Mouse (Mus musculus) gastrocnemius, adult 2 months (tissue): ENCODE results near the gene Slc44a5. TPM values are rescaled to one million over a fixed set of nuclear protein-coding genes. Genes with fewer than 3 reads are reported as not detected.

Experiments
- DNase-seq: peaks from one replicate; pipeline ENCODE4 v3.0.0; 2022
- H3K27ac ChIP-seq: fragments of 200-600 bp; 2 replicates; pipeline ENCODE4 v1.8.1; 2022; ENCODE audit warnings: mild to moderate bottlenecking
- H3K4me3 ChIP-seq: fragments of 200-600 bp; 2 replicates; pipeline ENCODE4 v1.8.1; 2022; ENCODE audit warnings: mild to moderate bottlenecking, moderate library complexity
- CTCF ChIP-seq: fragments of 200-600 bp; IDR thresholded peaks from 2 replicates; pipeline ENCODE4 v1.8.1; 2022; ENCODE audit warnings: antibody characterized with exemption, mild to moderate bottlenecking, moderate library complexity
- intact Hi-C: fragments of 180-260 bp; cut with DNase I; formaldehyde crosslinking; loops from one replicate; pipeline ENCODE4 v1.15.1; 2025
- total RNA-seq, 2 experiments: library from RNA; stranded (reverse); gene quantifications; 2 replicates each; pipeline ENCODE4 v1.2.3; 2021

The Slc44a5 gene
- total RNA-seq, 2 experiments from 2014 or later, result 0.17 TPM; not detected in 1

DNA sequence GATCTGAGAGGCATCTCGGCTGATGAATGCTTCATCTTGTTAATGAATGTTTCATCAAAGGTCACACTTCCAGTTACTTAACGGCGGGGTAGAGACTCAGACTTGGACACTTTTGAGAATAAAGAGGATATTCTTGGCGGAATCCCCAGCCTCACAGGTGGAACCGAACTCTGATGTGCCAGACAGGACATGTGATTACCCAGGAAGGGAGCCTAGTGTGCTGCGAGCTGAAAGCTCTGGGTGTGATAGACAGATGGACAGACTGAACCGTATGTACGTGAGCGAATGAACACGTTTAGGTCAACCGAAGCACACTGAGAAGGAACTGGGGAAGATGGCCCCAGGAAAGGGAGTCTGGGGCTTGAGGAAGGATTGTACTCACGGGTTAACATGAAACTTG lies 228.6 kb downstream of the Slc44a5 start:
- no peak overlapping the region for H3K27ac ChIP-seq
- no peak for DNase-seq
- intact Hi-C loops, result no loop called here
- no peak overlapping the region for H3K4me3 ChIP-seq
- TF ChIP-seq CTCF, result no peak

DNA sequence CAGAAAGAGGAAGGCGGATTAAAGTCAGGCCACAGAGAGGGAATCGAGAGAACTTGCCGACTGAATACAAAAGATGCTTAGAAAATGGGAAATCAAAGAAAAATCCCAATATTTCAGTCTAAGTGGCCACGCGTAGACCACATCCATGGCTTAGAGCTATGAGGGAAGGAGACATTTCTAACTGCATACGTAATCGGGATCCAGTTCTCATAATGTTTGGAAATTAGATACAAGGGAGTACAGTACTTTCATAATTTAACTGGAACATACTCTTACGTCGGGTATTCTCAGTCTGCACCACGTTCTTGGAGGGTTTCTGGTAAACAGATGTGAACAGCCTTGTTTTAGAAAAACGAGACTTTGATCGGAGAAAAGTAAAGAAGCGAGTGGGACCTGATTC lies 229.1 kb downstream of the Slc44a5 start:
- H3K27ac ChIP-seq, result no peak overlapping the region
- DNase-seq, result no peak
- intact Hi-C loops, result no loop called here
- TF ChIP-seq CTCF, result no peak
- H3K4me3 ChIP-seq, result no peak overlapping the region

DNA sequence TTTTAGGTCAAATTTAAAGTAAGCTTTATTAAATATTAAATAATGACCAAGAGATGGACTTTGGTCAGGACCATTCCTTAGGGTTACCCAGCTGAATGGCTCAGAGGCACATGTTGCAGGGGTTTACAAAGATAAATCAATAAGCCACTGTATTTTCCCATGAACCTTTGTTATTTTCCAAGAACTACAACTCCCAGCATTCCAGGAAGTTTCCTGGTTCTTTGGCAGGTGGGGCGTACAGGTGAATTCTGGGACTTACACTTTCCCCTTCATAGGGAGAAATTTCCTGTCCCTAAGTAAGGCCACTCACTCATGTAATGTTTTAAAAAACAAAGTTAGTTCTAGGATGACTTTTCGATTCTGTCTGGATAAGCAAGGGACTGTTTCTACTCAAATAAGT lies 235.2 kb downstream of the Slc44a5 start:
- no peak for TF ChIP-seq CTCF
- Histone ChIP-seq H3K4me3 (no peak overlapping the region), H3K27ac (no peak overlapping the region)
- DNase-seq, result no peak
- intact Hi-C loops, result no loop called here

DNA sequence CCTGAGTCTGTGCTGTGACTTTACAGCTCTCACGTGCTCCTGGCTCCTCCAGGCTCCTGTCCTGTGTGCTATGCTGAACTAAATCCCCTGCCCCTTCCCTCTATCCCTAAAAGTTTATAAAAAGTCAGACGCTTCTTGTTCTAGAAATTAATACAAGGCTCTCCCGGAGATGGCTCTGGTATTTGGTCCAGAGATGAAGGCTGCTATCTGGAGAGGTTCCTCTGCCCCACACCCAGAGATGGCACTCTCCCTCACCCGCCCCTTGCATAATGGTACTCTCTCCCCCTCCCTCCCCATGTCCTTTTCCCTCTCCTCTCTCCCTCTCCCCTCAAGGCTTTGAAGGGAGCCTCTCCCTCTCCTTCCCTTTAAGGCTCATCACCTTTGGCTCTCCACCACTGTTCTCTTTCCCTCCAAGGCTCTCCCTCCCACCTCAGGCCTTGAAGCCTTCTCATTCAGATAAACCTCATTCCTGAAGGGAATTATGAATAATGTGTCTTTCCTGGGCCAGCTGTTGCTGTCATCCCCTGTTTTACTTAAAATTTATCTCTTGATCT lies 236.0 kb downstream of the Slc44a5 start:
- intact Hi-C loops, result no loop called here
- no peak for DNase-seq
- TF ChIP-seq CTCF, result no peak
- Histone ChIP-seq H3K4me3 (no peak overlapping the region), H3K27ac (no peak overlapping the region)

DNA sequence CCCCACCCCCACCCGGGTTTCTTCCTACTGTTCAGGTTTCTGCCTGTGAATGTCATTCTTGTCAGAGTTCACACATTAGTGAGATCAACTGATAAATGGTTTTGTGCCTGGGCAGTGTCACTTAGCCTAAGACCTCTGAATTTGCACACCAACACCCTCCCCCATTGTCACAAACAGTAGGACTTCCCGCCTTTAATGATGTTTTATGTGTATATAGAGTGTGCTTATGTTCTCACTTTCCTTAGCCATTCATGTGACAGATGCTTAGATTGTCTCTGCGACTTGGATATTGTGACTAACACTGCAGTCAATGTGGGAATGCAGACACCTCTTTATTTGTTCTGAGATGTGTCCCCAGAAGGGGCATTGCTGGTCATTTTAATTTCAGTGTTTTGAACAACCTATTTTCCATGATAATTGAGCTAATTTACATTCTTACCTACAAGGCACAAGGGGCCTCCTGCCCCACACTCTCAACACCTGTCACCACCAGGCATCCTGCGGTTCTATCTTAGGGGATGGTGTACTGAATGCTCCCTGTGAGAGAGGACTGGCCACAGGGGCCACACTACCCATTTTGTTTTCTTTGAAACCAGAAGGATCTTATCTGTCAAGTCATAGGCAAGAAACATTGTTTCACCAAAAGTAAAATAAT lies 236.7 kb downstream of the Slc44a5 start:
- no peak overlapping the region for H3K4me3 ChIP-seq
- DNase-seq, result no peak
- intact Hi-C loops, result no loop called here
- no peak for TF ChIP-seq CTCF
- H3K27ac ChIP-seq, result no peak overlapping the region

DNA sequence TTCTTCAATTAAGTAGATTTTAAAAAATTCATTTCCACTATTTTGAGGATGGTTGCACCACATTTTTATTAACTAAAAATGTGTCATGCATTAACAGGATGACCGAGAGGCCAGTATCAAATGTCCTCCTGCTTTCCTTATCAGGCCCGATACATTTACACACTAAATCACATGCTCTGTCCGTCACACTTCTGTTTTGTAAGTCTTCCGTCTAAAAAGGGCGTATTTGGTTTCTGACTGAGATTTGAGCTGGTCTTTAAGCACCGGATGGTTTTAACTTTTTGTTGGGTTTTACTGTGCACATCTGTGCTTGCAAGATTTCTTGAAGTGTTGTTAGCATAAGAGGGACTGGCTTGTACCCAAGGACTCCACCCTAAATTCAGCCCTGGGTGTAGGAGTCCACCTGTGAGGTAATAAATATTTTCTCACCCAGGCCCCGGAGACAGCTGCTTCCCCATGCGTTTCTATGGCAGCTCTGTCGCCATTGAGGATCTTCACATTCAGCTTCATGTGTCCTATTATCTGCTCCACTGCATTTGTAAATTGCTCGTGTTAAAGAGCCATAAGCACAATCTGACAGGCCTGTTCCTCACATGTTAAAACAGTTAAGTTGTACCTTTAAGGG lies 237.3 kb downstream of the Slc44a5 start:
- no peak overlapping the region for H3K27ac ChIP-seq
- DNase-seq, result no peak
- intact Hi-C loops, result no loop called here
- H3K4me3 ChIP-seq, result no peak overlapping the region
- no peak for TF ChIP-seq CTCF

DNA sequence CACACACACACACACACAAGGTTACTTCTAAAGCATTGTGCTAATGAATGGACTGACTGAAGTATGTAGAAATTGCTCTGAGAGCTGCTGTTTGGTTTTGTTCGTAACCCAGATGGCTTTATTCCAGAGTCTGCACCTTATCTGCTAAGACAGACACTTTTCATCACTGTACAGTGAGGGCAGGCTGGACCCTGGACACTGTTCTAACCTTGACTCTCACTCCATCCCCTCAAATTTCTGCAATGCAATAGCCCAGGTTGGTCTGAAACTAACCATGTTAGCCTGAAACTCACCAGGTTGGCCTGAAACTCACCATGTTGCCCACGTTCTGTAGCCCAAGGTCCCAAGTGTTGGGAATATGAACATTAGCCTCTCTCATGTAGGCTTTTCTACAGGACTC lies 239.3 kb downstream of the Slc44a5 start:
- no peak overlapping the region for H3K4me3 ChIP-seq
- intact Hi-C loops, result no loop called here
- TF ChIP-seq CTCF, result no peak
- DNase-seq, result no peak
- no peak overlapping the region for H3K27ac ChIP-seq

DNA sequence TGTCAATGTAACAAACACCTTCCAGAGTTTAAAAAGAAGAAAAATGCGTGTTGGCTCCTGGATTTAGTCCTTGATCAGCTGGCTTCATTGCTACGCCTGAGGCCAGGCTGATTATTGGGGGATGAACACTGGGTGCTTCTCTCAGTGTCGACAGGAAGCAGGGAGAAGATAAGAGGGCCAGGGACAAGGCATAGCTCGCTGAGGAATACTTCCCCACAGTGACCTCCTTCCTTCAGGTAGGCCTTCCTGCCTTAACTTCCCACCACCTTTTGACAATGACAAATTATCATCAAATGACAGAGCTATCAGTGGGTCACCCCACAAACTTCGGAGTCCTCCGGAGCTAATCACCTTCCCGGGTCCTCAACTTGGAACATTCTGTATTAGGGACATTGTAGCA lies 242.1 kb downstream of the Slc44a5 start:
- intact Hi-C loops, result no loop called here
- DNase-seq, result no peak
- no peak overlapping the region for H3K27ac ChIP-seq
- no peak overlapping the region for H3K4me3 ChIP-seq
- no peak for TF ChIP-seq CTCF

DNA sequence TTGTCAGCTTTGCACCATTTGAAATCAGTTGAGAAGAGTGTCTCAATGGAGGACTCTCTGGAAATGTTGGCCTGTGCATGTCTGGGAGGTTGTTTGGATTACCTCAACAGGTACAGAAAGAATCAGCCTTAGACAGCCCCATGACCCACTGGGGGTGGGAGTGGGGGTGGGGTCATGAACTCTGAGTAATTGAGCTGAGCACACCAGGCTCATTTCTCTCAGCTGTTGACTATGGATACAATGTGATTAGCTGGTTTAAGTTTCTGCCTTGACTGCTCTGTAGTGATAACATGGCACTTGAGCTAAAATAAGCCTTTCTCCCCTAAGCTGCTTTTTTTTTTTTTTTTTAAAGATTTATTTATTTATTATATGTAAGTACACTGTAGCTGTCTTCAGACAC lies 242.5 kb downstream of the Slc44a5 start:
- no peak for TF ChIP-seq CTCF
- Histone ChIP-seq H3K4me3 (no peak overlapping the region), H3K27ac (no peak overlapping the region)
- intact Hi-C loops, result no loop called here
- DNase-seq, result no peak

DNA sequence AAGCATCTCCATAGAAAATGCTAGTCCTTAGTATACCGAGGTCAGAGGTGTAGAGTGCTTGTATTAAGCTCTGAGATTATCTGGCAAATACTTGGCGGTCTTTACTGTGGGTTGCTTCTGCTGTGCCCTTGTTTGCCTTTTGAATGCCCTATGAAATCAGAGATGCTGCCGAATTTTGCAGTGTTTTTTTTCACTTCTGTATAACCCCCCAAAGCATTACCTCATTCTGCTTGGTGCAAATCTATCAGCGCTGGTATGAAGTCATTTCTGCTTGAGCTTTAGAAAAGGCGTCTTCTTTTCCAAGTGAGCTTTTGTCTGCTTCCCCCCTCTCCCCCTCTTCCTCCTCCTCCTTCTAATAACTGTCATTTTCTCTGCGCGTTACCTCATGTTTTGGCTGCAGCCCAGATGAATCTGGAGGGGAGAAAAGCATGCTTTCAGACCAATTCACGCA lies 248.9 kb downstream of the Slc44a5 start:
- Histone ChIP-seq H3K27ac (no peak overlapping the region), H3K4me3 (no peak overlapping the region)
- no peak for TF ChIP-seq CTCF
- intact Hi-C loops, result no loop called here
- no peak for DNase-seq

DNA sequence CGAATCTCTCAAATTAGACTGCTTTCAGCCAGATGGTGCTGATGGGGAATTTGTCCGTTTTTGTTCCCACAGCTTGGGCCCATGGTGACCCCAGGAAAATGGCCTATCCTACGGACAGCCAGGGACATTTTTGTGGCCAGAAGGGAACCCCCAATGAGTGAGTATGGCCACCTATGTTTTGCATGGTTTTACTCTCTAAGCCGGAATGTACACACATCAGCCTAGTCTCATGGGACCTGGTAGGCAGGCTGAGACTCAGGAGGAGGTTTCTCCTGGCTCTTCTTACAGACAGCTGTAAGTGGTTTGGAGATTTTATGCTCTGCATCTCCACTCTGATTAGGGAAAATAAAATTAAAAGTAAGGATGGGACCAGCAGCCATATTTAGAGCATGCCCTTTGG lies 249.5 kb downstream of the Slc44a5 start:
- TF ChIP-seq CTCF, result no peak
- intact Hi-C loops, result no loop called here
- DNase-seq, result no peak
- no peak overlapping the region for H3K27ac ChIP-seq
- no peak overlapping the region for H3K4me3 ChIP-seq

DNA sequence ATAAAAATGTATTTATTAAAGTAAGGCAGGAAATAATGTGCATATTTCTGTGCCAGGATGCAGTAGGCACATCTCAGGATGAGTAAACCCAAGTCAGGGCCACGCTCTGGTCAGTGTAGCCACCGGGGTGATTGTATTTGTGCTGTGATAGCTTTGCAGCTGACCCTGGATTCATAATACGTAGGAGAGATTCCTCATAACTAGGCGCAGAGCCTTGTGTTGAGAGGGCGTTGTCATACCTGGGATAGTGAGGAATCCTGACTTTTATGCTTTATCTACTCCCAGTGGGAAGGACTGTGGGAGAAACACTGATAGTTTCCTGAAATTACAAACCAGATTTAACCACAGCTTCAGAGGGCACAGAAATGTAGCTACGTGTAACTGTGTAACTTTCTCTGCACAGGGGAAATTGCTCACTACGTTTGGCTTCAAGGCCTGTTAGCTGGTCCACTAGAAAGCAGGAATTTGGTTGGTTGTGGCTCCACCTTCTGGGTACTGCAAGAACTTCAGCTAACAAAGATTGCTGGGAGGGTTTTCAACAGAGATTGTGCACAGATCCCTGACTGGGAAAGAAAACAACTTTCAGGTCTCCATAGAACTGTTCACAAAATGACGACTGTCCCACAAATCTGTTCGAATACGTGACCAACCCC lies 253.0 kb downstream of the Slc44a5 start:
- TF ChIP-seq CTCF, result peak; percentile 82
- intact Hi-C loops, result loop anchor here (1.0 to 5.0 kb wide), 2 partner anchors 244 to 267 kb away; no protein-coding TSS in a partner anchor
- Histone ChIP-seq H3K27ac (no peak overlapping the region), H3K4me3 (no peak overlapping the region)
- peak; percentile 44 for DNase-seq

DNA sequence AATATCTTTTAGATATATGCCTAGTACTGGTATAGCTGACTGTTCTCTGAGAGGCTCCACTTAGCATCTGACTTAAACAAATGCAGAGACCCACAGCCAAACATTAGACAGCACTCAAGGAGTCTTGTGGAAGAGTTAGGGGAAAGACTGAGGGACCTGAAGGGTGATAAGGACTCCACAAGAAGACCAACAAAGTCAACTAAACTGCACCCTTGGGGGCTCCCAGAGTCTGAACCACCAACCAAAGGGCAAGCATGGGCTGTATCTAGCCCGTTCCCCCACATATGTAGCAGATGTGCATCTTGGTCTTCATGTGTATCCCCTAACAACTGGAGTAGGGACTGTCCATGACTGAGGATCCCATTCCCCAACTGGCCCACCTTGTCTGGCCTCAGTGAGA lies 271.7 kb downstream of the Slc44a5 start:
- no peak for DNase-seq
- H3K27ac ChIP-seq, result no peak overlapping the region
- TF ChIP-seq CTCF, result no peak
- H3K4me3 ChIP-seq, result no peak overlapping the region
- intact Hi-C loops, result no loop called here
